Comparison of ENCODE assay signal across 22 mouse cellular contexts in the genomic region with DNA sequence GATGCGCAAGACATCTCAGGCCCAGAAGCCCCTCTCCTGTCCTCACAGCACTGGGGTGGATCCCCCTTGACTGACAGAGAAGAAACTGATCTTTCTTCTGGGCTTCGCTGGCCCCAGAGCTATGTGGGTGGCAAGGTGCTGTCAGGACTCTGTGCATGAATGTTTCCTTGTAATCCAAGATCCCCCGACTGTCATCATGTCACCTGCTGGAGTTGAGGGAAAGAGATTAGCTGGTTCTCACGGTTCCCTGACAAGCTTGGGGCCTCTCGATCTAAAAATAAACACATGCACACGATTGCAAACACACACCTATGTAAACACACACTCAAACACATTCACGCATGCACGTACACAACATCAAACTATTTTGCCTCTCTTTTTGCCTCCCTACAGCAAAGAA. TPM values are rescaled to one million over a fixed set of nuclear protein-coding genes. Genes with fewer than 3 reads are reported as not detected.
DNase-seq lines count a peak whose midpoint lies in the region; ATAC-seq and TF ChIP-seq lines count a peak whose summit lies in the region.
"Had no signal": no experiment of that assay in that cellular context is flagged by ENCODE, and none has a peak within 500 bp of the region (broad histone marks: within the 10 kb centered on the region; RNA-seq: fewer than 3 reads in every experiment).

No protein-coding gene starts in this region.

- 36% methylated on average over 8 of the region's 8 CpGs for WGBS in heart, embryonic 10.5 days
- 44% methylated on average over 8 of the region's 8 CpGs for WGBS in stomach, embryonic 16.5 days
- WGBS in stomach, postnatal 0 days, result 47% methylated on average over 8 of the region's 8 CpGs
- 40% methylated on average over 8 of the region's 8 CpGs for WGBS in liver, embryonic 12.5 days (ENCODE audit: insufficient replicate concordance)

- H3K4me3 ChIP-seq in heart, embryonic 10.5 days, result 0 out of 2 replicates have a peak overlapping the region, but pooled peaks have one; percentile 18
- no peak overlapping the region for H3K4me3 ChIP-seq in stomach, embryonic 16.5 days (replicated peaks; ENCODE audit: low read length)
- H3K4me3 ChIP-seq in stomach, postnatal 0 days (ENCODE audit: low read depth, low read length), result no peak overlapping the region
- H3K4me3 ChIP-seq in liver, embryonic 12.5 days, result no peak overlapping the region
- H3K4me3 ChIP-seq: embryonic facial prominence, embryonic 15.5 days; hindbrain, embryonic 12.5 days; limb, embryonic 15.5 days; midbrain, embryonic 15.5 days; neural tube, embryonic 12.5 days had no signal

- peak overlapping the region; percentile 16; the same call in 1 of the 2 replicates for H3K9ac ChIP-seq in stomach, embryonic 16.5 days (ENCODE audit: low read length)
- H3K9ac ChIP-seq in stomach, postnatal 0 days (ENCODE audit: low read length), result no peak overlapping the region
- H3K9ac ChIP-seq in liver, embryonic 12.5 days, result peak overlapping the region; percentile 72
- H3K9ac ChIP-seq: embryonic facial prominence, embryonic 15.5 days; hindbrain, embryonic 12.5 days; limb, embryonic 15.5 days; midbrain, embryonic 15.5 days; neural tube, embryonic 12.5 days had no signal

- H3K27ac ChIP-seq in heart, embryonic 10.5 days, result peak overlapping the region; percentile 75; the same call in 1 of the 2 replicates
- no peak overlapping the region for H3K27ac ChIP-seq in stomach, embryonic 16.5 days (ENCODE audit: low read length)
- no peak overlapping the region for H3K27ac ChIP-seq in stomach, postnatal 0 days (replicated peaks)
- peak overlapping the region; percentile 97 for H3K27ac ChIP-seq in liver, embryonic 12.5 days
- H3K27ac ChIP-seq: embryonic facial prominence, embryonic 15.5 days; hindbrain, embryonic 12.5 days; limb, embryonic 15.5 days; midbrain, embryonic 15.5 days; neural tube, embryonic 12.5 days had no signal

- no peaks in the 10 kb centered on the region for H3K27me3 ChIP-seq in heart, embryonic 10.5 days (ENCODE audit: insufficient read depth, poor library complexity, severe bottlenecking)
- no peaks in the 10 kb centered on the region for H3K27me3 ChIP-seq in stomach, embryonic 16.5 days (ENCODE audit: control insufficient read depth, insufficient read depth, low read length)
- no peaks in the 10 kb centered on the region for H3K27me3 ChIP-seq in stomach, postnatal 0 days (ENCODE audit: control insufficient read depth, insufficient read depth, low read length)
- H3K27me3 ChIP-seq in liver, embryonic 12.5 days (replicated peaks), result no peaks in the 10 kb centered on the region
- H3K27me3 ChIP-seq: embryonic facial prominence, embryonic 15.5 days; hindbrain, embryonic 12.5 days; limb, embryonic 15.5 days; midbrain, embryonic 15.5 days; neural tube, embryonic 12.5 days had no signal

- no peak for ATAC-seq in stomach, embryonic 16.5 days (ENCODE audit: insufficient read depth, low FRiP score)
- ATAC-seq in stomach, postnatal 0 days (ENCODE audit: low FRiP score, low TSS enrichment), result no peak
- ATAC-seq in liver, embryonic 12.5 days, result peak; percentile 35
- ATAC-seq: midbrain, embryonic 15.5 days had no signal

- no peak for TF ChIP-seq EP300 in stomach, postnatal 0 days (optimal IDR thresholded peaks at IDR 0.05)

- peaks cover 58% of the 10 kb centered on the region for H3K4me1 ChIP-seq in heart, embryonic 10.5 days
- H3K4me1 ChIP-seq in stomach, embryonic 16.5 days (ENCODE audit: control insufficient read depth, insufficient read depth, low read length), result peaks cover 39% of the 10 kb centered on the region
- peaks cover 3% of the 10 kb centered on the region; the same call in 1 of the 2 replicates for H3K4me1 ChIP-seq in stomach, postnatal 0 days (replicated peaks; ENCODE audit: control insufficient read depth, insufficient read depth)
- peaks cover 70% of the 10 kb centered on the region for H3K4me1 ChIP-seq in liver, embryonic 12.5 days

- H3K9me3 ChIP-seq in heart, embryonic 10.5 days, result no peaks in the 10 kb centered on the region
- H3K9me3 ChIP-seq in stomach, embryonic 16.5 days (replicated peaks; ENCODE audit: control insufficient read depth, low read length), result no peaks in the 10 kb centered on the region
- H3K9me3 ChIP-seq in stomach, postnatal 0 days (ENCODE audit: control insufficient read depth, low read length), result no peaks in the 10 kb centered on the region
- H3K9me3 ChIP-seq in liver, embryonic 12.5 days (replicated peaks), result no peaks in the 10 kb centered on the region
- H3K9me3 ChIP-seq: embryonic facial prominence, embryonic 15.5 days; hindbrain, embryonic 12.5 days; limb, embryonic 15.5 days; midbrain, embryonic 15.5 days; neural tube, embryonic 12.5 days had no signal

- H3K36me3 ChIP-seq in heart, embryonic 10.5 days, result no peaks in the 10 kb centered on the region; the same call in 1 of the 2 replicates
- H3K36me3 ChIP-seq in stomach, embryonic 16.5 days (ENCODE audit: control insufficient read depth, insufficient read depth, low read length), result no peaks in the 10 kb centered on the region
- no peaks in the 10 kb centered on the region for H3K36me3 ChIP-seq in stomach, postnatal 0 days (ENCODE audit: control insufficient read depth, insufficient read depth, low read length)
- H3K36me3 ChIP-seq in liver, embryonic 12.5 days, result peaks cover 7% of the 10 kb centered on the region; the same call in 1 of the 2 replicates
- H3K36me3 ChIP-seq: embryonic facial prominence, embryonic 15.5 days; hindbrain, embryonic 12.5 days; limb, embryonic 15.5 days; midbrain, embryonic 15.5 days; neural tube, embryonic 12.5 days had no signal

- no peak overlapping the region for H3K4me2 ChIP-seq in stomach, embryonic 16.5 days (ENCODE audit: low read depth, low read length)
- no peak overlapping the region for H3K4me2 ChIP-seq in stomach, postnatal 0 days (replicated peaks; ENCODE audit: low read depth)
- H3K4me2 ChIP-seq in liver, embryonic 12.5 days, result peak overlapping the region; percentile 67
- H3K4me2 ChIP-seq: embryonic facial prominence, embryonic 15.5 days; hindbrain, embryonic 12.5 days; limb, embryonic 15.5 days; midbrain, embryonic 15.5 days; neural tube, embryonic 12.5 days had no signal

- no peak for DNase-seq in heart, embryonic 10.5 days (ENCODE audit: low spot score)
- DNase-seq in heart, adult 18-20 months, result no peak
- DNase-seq in stomach, postnatal 0 days (ENCODE audit: low spot score), result no peak
- no peak for DNase-seq in urinary bladder, postnatal 10 days (ENCODE audit: low spot score)
- no peak for DNase-seq in urinary bladder, adult 18-20 months (ENCODE audit: low spot score in 2 of 2)
- DNase-seq: adrenal gland, postnatal 10 days; cerebellum, adult 8-10 months; cerebellum, postnatal 36 days; embryo, embryonic 11 days; kidney, adult 11 months; left cerebral cortex, postnatal 4 days; lung, postnatal 4 days; retina, postnatal 1 day; right cerebral cortex, postnatal 25 days; thymus, postnatal 4 days had no signal

- no peak for TF ChIP-seq CTCF in stomach, postnatal 0 days (IDR thresholded peaks at IDR 0.05; ENCODE audit: low read depth)

RNA-seq across cellular contexts. Expression of a gene that starts 54.2 kb away (rescaled TPM):
- polyA plus RNA-seq in heart, embryonic 10.5 days (2016; fragmentation: Nextera tagmentation; extraction: Ambion mirVana), result 6.6 and 7.2 TPM in 2 replicates
- total RNA-seq in heart, adult 18-20 months (2021), result 10 to 100 TPM; 55.9 to 57.6 TPM
- 5.2 TPM in 2 replicates for polyA plus RNA-seq in stomach, embryonic 16.5 days (2015; fragmentation: Nextera tagmentation; extraction: Ambion mirVana)
- 3.0 and 3.2 TPM in 2 replicates for polyA plus RNA-seq in stomach, postnatal 0 days (2015; fragmentation: Nextera tagmentation; extraction: Ambion mirVana)
- 2.0 and 2.9 TPM in 2 replicates for polyA plus RNA-seq in liver, embryonic 12.5 days (2016; fragmentation: Nextera tagmentation; extraction: Ambion mirVana)

Comparison
In these comparisons a context has a peak if more than half of its experiments do, and no peak if none do; other contexts are left out.
1. H3K27ac ChIP-seq: peak in heart, embryonic 10.5 days (single experiment) and liver, embryonic 12.5 days (single experiment); none in stomach, embryonic 16.5 days (single experiment) and stomach, postnatal 0 days (single experiment).